Mouse (Mus musculus): ENCODE measurements around the gene Fubp1. TPM values are rescaled to one million over a fixed set of nuclear protein-coding genes. Genes with fewer than 3 reads are reported as not detected.
"Not testable (repeated sequence)": the region's sequence is repeated elsewhere in the genome, so short reads cannot be mapped to it uniquely, and the experiment has no call there.

Gene Fubp1
- total and polyA plus RNA-seq, 2 experiments from 2014 or later = 130 to 139 TPM

- H3K36me3 ChIP-seq (ENCODE audit: insufficient read depth, low read length) = peaks cover 4% of the 10 kb centered on the region; the same call in 1 of the 2 replicates
- no peak overlapping the region for H3K4me3 ChIP-seq (ENCODE audit: low read length)
- H3K9me3 ChIP-seq (ENCODE audit: low read length) = no peaks in the 10 kb centered on the region
- no peak overlapping the region for H3K9ac ChIP-seq (replicated peaks; ENCODE audit: low read length)
- no peak overlapping the region for H3K27ac ChIP-seq
- WGBS = 93% methylated on average over 3 of the region's 3 CpGs
- DNase-seq (ENCODE audit: low spot score) (no peak), ATAC-seq (no peak)
- no peaks in the 10 kb centered on the region for H3K4me1 ChIP-seq (ENCODE audit: insufficient read depth, low read length)
- H3K4me2 ChIP-seq (ENCODE audit: low read depth, low read length) = no peak overlapping the region
- TF ChIP-seq CTCF (IDR thresholded peaks at IDR 0.05; ENCODE audit: low read depth) = no peak
- H3K27me3 ChIP-seq (ENCODE audit: insufficient read depth, low read length) = no peaks in the 10 kb centered on the region
Observed at GRCm38 (mm10) chr3:152241098-152241497, 30.9 kb downstream of the Fubp1 start.

GRCm38 (mm10) chr3:152243304-152243703, 33.1 kb downstream of the Fubp1 start:
- no peak overlapping the region for H3K9ac ChIP-seq (replicated peaks; ENCODE audit: low read length)
- WGBS = 75% methylated on average over 4 of the region's 4 CpGs
- H3K36me3 ChIP-seq (ENCODE audit: insufficient read depth, low read length) = peaks cover 4% of the 10 kb centered on the region; the same call in 1 of the 2 replicates

GRCm38 (mm10) chr3:152245273-152245910, 35.2 kb downstream of the Fubp1 start:
- DNase-seq (ENCODE audit: low spot score) (no peak), ATAC-seq (no peak)
- Histone ChIP-seq H3K27ac (no peak overlapping the region), H3K4me3 (ENCODE audit: low read length) (no peak overlapping the region), H3K9me3 (ENCODE audit: low read length) (no peaks in the 10 kb centered on the region), H3K4me1 (ENCODE audit: insufficient read depth, low read length) (no peaks in the 10 kb centered on the region), H3K36me3 (ENCODE audit: insufficient read depth, low read length) (no peaks in the 10 kb centered on the region), H3K4me2 (ENCODE audit: low read depth, low read length) (no peak overlapping the region), H3K9ac (replicated peaks; ENCODE audit: low read length) (no peak overlapping the region), H3K27me3 (ENCODE audit: insufficient read depth, low read length) (no peaks in the 10 kb centered on the region)
- no peak; the same call in 1 of the 2 replicates for TF ChIP-seq CTCF (IDR thresholded peaks at IDR 0.05; ENCODE audit: low read depth)
- 70% methylated on average over 5 of the region's 5 CpGs for WGBS

More at GRCm38 (mm10) chr3:152243304-152243703, 33.1 kb downstream of the Fubp1 start:
- Histone ChIP-seq H3K4me2 (ENCODE audit: low read depth, low read length) (no peak overlapping the region), H3K27me3 (ENCODE audit: insufficient read depth, low read length) (no peaks in the 10 kb centered on the region), H3K9me3 (ENCODE audit: low read length) (no peaks in the 10 kb centered on the region), H3K4me3 (ENCODE audit: low read length) (no peak overlapping the region), H3K4me1 (ENCODE audit: insufficient read depth, low read length) (no peaks in the 10 kb centered on the region), H3K27ac (no peak overlapping the region)
- ATAC-seq (no peak), DNase-seq (ENCODE audit: low spot score) (no peak)
- TF ChIP-seq CTCF (IDR thresholded peaks at IDR 0.05; ENCODE audit: low read depth) = no peak

- Histone ChIP-seq H3K4me2 (ENCODE audit: low read depth, low read length) (no peak overlapping the region), H3K27me3 (ENCODE audit: insufficient read depth, low read length) (no peaks in the 10 kb centered on the region), H3K36me3 (ENCODE audit: insufficient read depth, low read length) (no peaks in the 10 kb centered on the region), H3K9ac (replicated peaks; ENCODE audit: low read length) (no peak overlapping the region), H3K4me1 (ENCODE audit: insufficient read depth, low read length) (no peaks in the 10 kb centered on the region), H3K9me3 (ENCODE audit: low read length) (no peaks in the 10 kb centered on the region), H3K4me3 (ENCODE audit: low read length) (no peak overlapping the region), H3K27ac (no peak overlapping the region)
- ATAC-seq (no peak), DNase-seq (ENCODE audit: low spot score) (no peak)
- no peak for TF ChIP-seq CTCF (IDR thresholded peaks at IDR 0.05; ENCODE audit: low read depth)
- WGBS = 91% methylated on average over 12 of the region's 12 CpGs
Observed at GRCm38 (mm10) chr3:152247708-152248107, 37.5 kb downstream of the Fubp1 start.

GRCm38 (mm10) chr3:152250487-152250886, 40.3 kb downstream of the Fubp1 start:
- Histone ChIP-seq H3K9me3 (ENCODE audit: low read length) (no peaks in the 10 kb centered on the region), H3K4me1 (ENCODE audit: insufficient read depth, low read length) (no peaks in the 10 kb centered on the region), H3K36me3 (ENCODE audit: insufficient read depth, low read length) (no peaks in the 10 kb centered on the region), H3K4me3 (ENCODE audit: low read length) (no peak overlapping the region), H3K4me2 (ENCODE audit: low read depth, low read length) (no peak overlapping the region), H3K9ac (replicated peaks; ENCODE audit: low read length) (no peak overlapping the region), H3K27ac (no peak overlapping the region), H3K27me3 (ENCODE audit: insufficient read depth, low read length) (no peaks in the 10 kb centered on the region)
- no peak for ATAC-seq
- WGBS = 98% methylated on average over 1 of the region's 1 CpGs
- DNase-seq (ENCODE audit: low spot score) = no peak
- no peak for TF ChIP-seq CTCF (IDR thresholded peaks at IDR 0.05; ENCODE audit: low read depth)

GRCm38 (mm10) chr3:152257528-152257927, 47.3 kb downstream of the Fubp1 start:
- ATAC-seq (no peak), DNase-seq (ENCODE audit: low spot score) (no peak)
- Histone ChIP-seq H3K4me2 (ENCODE audit: low read depth, low read length) (no peak overlapping the region), H3K27me3 (ENCODE audit: insufficient read depth, low read length) (no peaks in the 10 kb centered on the region), H3K4me3 (ENCODE audit: low read length) (no peak overlapping the region), H3K27ac (no peak overlapping the region), H3K4me1 (ENCODE audit: insufficient read depth, low read length) (no peaks in the 10 kb centered on the region), H3K36me3 (ENCODE audit: insufficient read depth, low read length) (no peaks in the 10 kb centered on the region), H3K9me3 (ENCODE audit: low read length) (no peaks in the 10 kb centered on the region), H3K9ac (replicated peaks; ENCODE audit: low read length) (no peak overlapping the region)
- no peak for TF ChIP-seq CTCF (IDR thresholded peaks at IDR 0.05; ENCODE audit: low read depth)
- 86% methylated on average over 3 of the region's 3 CpGs for WGBS

- DNase-seq (ENCODE audit: low spot score) (peak; percentile 82), ATAC-seq (peak; percentile 62)
- H3K4me2 ChIP-seq (ENCODE audit: low read depth, low read length); H3K27me3 ChIP-seq (ENCODE audit: insufficient read depth, low read length); H3K4me1 ChIP-seq (ENCODE audit: insufficient read depth, low read length); H3K27ac ChIP-seq; H3K9me3 ChIP-seq (ENCODE audit: low read length); H3K36me3 ChIP-seq (ENCODE audit: insufficient read depth, low read length); H3K4me3 ChIP-seq (ENCODE audit: low read length); H3K9ac ChIP-seq (replicated peaks; ENCODE audit: low read length): not testable (repeated sequence)
- 37% methylated on average over 7 of the region's 9 CpGs for WGBS
- peak; percentile 81 for TF ChIP-seq CTCF (IDR thresholded peaks at IDR 0.05; ENCODE audit: low read depth)
Observed at GRCm38 (mm10) chr3:152259409-152259808, 49.2 kb downstream of the Fubp1 start.

Measured in hindbrain, postnatal 0 days (tissue).